Mouse (Mus musculus): ENCODE data around the gene Nrd1. TPM values are rescaled to one million over a fixed set of nuclear protein-coding genes. Genes with fewer than 3 reads are reported as not detected.
A peak's percentile ranks its signal among the peaks of the same experiment; 100 is the strongest.

Nrd1 gene
- 64.2 and 65.8 TPM in 2 replicates for polyA plus RNA-seq (2015; fragmentation: Nextera tagmentation; extraction: Ambion mirVana)

DNA sequence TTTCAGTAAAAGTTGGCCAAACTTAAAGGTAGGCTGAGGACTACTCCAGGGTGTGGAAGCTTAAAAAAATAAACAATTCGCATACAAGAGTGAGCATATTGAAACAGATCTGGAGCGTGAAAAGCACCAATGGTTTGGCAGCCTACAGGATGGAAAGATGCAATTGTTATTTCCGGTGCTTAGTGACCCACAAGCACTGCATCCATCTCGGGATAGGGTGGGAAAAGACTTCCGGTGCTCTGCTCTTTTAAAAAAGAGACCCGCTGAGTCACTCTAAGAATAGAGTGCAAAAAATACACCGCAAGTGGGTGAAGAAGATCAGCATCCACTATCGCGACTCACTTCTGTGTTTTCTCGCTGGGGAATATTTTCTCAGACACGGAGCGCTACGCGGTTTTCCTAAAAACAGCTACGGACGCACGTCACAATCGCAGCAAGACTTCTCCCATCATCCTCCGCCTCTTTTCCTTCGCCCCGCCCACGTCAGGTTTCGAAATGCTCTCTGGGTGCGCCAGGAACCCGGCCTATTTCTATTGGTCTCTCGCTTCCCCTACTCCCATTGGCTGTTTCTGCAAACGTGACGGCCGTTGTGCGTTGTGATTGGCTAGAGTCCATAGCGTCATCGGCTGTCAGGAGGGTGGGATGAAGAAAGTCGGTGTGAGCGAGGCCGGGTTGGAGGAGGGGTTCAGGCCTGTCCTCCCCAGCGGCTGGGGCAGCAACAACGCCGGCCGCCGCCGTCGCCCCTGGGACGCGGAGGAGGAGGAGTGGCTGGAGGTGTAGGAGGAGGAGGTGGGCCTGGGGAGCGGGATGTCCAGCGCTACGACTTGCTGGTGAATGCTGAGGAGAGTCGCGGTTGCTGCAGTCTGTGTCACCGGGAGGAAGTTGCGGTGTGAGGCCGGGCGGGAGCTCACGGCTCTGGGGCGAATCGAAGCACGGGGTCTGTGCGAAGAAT, at the start of gene Nrd1:
Nrd1 (plus strand) TSS at position 657 of the 952 bp plus-strand sequence.
- Histone ChIP-seq H3K4me1 (peaks cover 11% of the 10 kb centered on the region; the same call in 1 of the 2 replicates), H3K9me3 (no peaks in the 10 kb centered on the region), H3K36me3 (no peaks in the 10 kb centered on the region), H3K4me2 (peak within 1 kb of the TSS; percentile 73), H3K27me3 (no peaks in the 10 kb centered on the region), H3K27ac (peak within 1 kb of the TSS; percentile 93), H3K9ac (peak within 1 kb of the TSS; percentile 87), H3K4me3 (peak within 1 kb of the TSS; percentile 82)
- peak; percentile 99 for ATAC-seq (ENCODE audit: borderline replicate concordance, extremely low read depth, low FRiP score, low TSS enrichment)
- 1% methylated on average over 58 of the region's 58 CpGs for WGBS

DNA sequence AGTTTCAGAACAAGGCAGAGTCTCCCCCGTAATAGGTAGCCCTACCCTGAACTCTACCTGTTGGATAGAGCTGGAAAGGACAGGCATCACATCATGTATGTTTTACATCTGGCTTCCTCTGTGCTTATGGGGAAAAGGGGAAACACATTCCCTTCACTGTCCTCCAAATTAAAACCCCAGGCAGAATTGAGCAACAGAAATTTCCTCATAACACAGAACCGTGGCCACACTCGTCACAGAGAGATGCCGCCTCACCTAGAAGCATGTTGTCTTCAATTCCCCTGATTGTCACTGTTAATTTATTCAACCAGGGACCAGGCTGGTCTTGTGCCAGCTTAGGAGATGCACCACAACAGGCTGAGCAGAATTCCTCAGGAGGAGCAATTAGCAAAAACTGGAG, 48.8 kb upstream of the Nrd1 start:
- ATAC-seq (ENCODE audit: borderline replicate concordance, extremely low read depth, low FRiP score, low TSS enrichment) = no peak
- WGBS = 91% methylated on average over 4 of the region's 4 CpGs
- H3K9me3 ChIP-seq = no peaks in the 10 kb centered on the region

DNA sequence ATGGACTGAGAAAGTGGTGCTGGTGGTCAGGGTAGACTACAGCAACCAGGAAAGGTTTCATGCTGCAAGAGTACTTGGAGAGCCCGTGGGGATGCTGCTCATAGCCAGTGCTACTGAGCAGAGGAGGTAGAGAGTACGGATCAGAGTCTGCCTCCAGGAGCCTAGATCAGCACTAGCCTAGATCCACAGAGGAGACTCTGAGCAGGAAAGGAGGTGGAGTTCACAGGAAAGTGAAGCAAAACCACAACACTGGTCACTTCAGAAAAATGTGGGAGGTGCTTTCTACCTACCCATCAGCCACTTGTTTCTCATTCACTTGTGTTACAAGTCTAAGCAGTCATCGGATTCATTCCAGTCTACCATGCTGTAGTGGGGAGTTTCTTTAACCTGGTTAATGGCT, 40.8 kb upstream of the Nrd1 start:
- 84% methylated on average over 3 of the region's 3 CpGs for WGBS
- no peak overlapping the region for H3K9ac ChIP-seq
- H3K9me3 ChIP-seq = no peaks in the 10 kb centered on the region
- no peak overlapping the region for H3K4me3 ChIP-seq
- H3K36me3 ChIP-seq = no peaks in the 10 kb centered on the region
- H3K4me2 ChIP-seq = no peak overlapping the region
- no peaks in the 10 kb centered on the region for H3K4me1 ChIP-seq
- no peaks in the 10 kb centered on the region for H3K27me3 ChIP-seq
- no peak overlapping the region for H3K27ac ChIP-seq
- ATAC-seq (ENCODE audit: borderline replicate concordance, extremely low read depth, low FRiP score, low TSS enrichment) = no peak

More for the DNA sequence above, 48.8 kb upstream of the Nrd1 start:
- no peak overlapping the region for H3K4me2 ChIP-seq
- H3K36me3 ChIP-seq = no peaks in the 10 kb centered on the region
- H3K4me1 ChIP-seq = no peaks in the 10 kb centered on the region
- no peak overlapping the region for H3K27ac ChIP-seq
- H3K27me3 ChIP-seq = no peaks in the 10 kb centered on the region
- H3K9ac ChIP-seq = no peak overlapping the region
- H3K4me3 ChIP-seq = no peak overlapping the region

DNA sequence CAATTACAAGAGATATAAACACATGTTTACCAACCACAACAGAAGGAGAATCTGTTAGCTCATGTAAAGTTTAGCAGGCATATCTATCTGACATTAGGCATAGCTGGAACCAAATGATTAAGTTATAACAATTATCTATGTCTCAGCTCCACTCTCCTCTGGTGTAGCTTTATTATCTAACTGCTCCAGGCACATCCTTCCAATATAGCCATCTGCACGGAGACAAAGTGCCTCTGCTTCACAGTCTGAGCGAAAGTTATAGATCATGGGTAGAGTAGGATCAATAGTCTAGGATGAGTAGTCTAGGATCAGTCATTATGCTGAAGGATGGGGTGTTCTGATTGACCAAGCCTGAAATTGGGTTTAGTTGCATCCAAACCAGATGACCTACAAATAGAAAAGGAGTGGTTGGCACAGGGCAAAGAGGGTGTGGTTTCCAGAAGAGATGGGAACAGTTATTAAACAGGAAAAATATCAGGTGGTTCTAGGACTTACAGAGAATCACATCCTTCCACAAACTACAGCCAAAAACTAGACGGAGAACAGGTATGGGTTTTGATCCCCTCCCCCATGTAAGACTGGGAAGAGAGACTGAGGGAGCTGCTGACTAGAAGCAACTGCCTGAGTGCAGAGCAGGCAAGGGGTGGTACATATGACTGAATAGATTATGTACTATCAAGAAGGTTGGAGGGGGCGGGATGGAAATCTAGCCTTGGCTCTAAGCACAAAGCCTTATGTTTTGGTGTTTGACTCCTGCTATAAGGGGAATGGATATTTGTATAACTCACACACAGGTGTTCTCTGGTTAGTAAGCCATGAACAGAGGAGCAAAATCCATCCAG, 39.6 kb upstream of the Nrd1 start:
- no peaks in the 10 kb centered on the region for H3K9me3 ChIP-seq
- H3K27me3 ChIP-seq = no peaks in the 10 kb centered on the region
- WGBS = 76% methylated on average over 4 of the region's 4 CpGs
- H3K4me1 ChIP-seq = no peaks in the 10 kb centered on the region
- H3K4me3 ChIP-seq = no peak overlapping the region
- no peak overlapping the region for H3K4me2 ChIP-seq
- no peak overlapping the region for H3K27ac ChIP-seq
- H3K9ac ChIP-seq = no peak overlapping the region
- no peaks in the 10 kb centered on the region for H3K36me3 ChIP-seq
- ATAC-seq (ENCODE audit: borderline replicate concordance, extremely low read depth, low FRiP score, low TSS enrichment) = no peak

DNA sequence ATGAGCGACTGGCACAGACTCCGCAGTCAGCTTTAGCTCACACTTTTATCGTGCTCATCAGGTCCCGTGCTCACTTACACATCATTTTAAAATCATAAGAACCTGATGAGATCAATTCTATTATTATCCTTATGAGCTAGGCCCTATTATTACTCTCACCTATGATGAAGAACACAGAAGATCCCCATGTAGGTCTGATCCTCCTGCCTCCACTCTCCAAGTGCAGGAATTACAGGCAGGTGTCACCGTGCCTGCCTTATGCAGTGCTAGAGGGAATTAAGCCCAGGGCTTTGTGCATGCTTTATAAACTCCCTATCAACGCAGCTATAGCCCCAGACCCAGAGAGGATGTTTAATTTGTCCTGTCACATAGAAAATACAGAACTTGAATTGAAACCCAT, 37.4 kb upstream of the Nrd1 start:
- WGBS = 80% methylated on average over 6 of the region's 6 CpGs
- Histone ChIP-seq H3K9me3 (no peaks in the 10 kb centered on the region), H3K4me3 (no peak overlapping the region), H3K27me3 (no peaks in the 10 kb centered on the region), H3K36me3 (no peaks in the 10 kb centered on the region), H3K4me1 (no peaks in the 10 kb centered on the region), H3K27ac (no peak overlapping the region), H3K9ac (no peak overlapping the region), H3K4me2 (no peak overlapping the region)
- ATAC-seq (ENCODE audit: borderline replicate concordance, extremely low read depth, low FRiP score, low TSS enrichment) = no peak

DNA sequence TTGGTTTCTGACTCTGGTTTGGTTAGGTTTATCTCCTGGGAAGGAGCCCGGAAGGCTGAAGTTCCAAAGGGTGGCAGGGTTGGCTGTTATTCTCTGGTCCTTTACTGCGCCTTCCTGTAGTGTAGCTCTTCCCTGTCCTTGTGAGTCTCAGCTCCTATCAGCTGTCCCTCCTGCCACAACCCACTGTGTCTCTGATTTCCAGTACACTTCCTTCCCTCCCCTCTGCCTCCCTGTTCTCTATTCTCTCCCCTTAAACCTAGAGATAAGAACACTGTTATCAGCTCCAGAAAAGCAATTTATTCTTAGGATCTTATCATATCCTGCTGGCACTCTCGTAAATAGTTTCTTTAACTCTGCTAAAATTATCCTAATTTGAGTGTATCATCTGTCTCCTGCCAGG, 30.9 kb upstream of the Nrd1 start:
- Histone ChIP-seq H3K4me1 (no peaks in the 10 kb centered on the region), H3K27ac (no peak overlapping the region), H3K27me3 (no peaks in the 10 kb centered on the region), H3K9ac (no peak overlapping the region), H3K9me3 (no peaks in the 10 kb centered on the region), H3K4me3 (no peak overlapping the region), H3K36me3 (no peaks in the 10 kb centered on the region), H3K4me2 (no peak overlapping the region)
- WGBS = 31% methylated on average over 3 of the region's 3 CpGs
- no peak for ATAC-seq (ENCODE audit: borderline replicate concordance, extremely low read depth, low FRiP score, low TSS enrichment)

DNA sequence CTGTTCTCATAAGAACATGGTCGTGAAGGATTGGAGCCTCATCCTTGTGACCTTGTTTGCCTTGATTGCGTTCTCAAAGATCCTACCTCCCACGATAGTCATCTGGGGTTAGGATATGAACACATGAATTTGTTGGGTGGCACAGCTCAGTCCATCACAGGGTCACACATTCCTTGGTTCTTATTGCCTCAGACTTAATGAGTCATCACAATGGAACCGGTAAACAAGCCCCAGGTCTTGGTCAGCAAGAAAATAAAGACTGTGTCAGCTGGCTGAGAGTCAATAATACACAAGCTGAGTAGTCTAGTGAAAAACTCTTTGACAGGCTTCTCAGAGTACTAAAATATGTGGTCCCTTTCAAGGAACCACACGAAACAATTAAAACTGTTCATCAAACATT, 29.4 kb upstream of the Nrd1 start:
- no peak overlapping the region for H3K4me3 ChIP-seq
- no peaks in the 10 kb centered on the region for H3K36me3 ChIP-seq
- H3K4me2 ChIP-seq = no peak overlapping the region
- WGBS = 55% methylated on average over 5 of the region's 5 CpGs
- H3K27me3 ChIP-seq = no peaks in the 10 kb centered on the region
- no peaks in the 10 kb centered on the region for H3K4me1 ChIP-seq
- no peaks in the 10 kb centered on the region for H3K9me3 ChIP-seq
- H3K9ac ChIP-seq = no peak overlapping the region
- H3K27ac ChIP-seq = no peak overlapping the region
- ATAC-seq (ENCODE audit: borderline replicate concordance, extremely low read depth, low FRiP score, low TSS enrichment) = no peak

DNA sequence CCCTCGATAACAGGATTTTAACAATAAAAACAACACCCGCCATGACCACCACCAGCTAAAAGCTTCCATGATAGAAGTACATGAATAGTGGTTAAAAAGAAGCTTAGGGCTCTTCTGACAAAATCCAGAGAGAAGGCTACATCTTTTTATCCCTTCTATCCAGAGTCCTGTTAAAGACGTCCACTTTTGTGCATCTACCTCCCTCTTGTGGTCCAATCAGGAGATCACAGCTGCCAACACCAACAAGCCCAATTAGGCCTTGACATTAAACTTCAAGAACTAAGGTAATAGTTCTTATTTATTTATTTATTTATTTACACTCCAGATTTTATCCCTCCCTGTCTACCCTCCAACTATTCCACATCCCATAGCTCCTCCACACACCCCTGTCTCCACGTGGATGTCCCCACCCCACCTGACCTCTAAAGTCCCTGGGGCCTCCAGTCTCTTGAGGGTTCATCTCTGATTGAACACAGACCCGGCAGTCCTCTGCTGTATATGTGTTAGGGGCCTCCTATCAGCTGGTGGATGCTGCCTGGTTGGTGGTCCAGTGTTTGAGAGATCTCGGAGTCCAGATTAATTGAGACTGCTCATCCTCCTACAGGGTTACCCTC, 23.9 kb upstream of the Nrd1 start:
- Histone ChIP-seq H3K4me2 (no peak overlapping the region), H3K4me3 (no peak overlapping the region), H3K9ac (no peak overlapping the region), H3K9me3 (no peaks in the 10 kb centered on the region), H3K27ac (no peak overlapping the region), H3K27me3 (no peaks in the 10 kb centered on the region), H3K36me3 (no peaks in the 10 kb centered on the region), H3K4me1 (no peaks in the 10 kb centered on the region)
- 41% methylated on average over 6 of the region's 6 CpGs for WGBS
- no peak for ATAC-seq (ENCODE audit: borderline replicate concordance, extremely low read depth, low FRiP score, low TSS enrichment)

DNA sequence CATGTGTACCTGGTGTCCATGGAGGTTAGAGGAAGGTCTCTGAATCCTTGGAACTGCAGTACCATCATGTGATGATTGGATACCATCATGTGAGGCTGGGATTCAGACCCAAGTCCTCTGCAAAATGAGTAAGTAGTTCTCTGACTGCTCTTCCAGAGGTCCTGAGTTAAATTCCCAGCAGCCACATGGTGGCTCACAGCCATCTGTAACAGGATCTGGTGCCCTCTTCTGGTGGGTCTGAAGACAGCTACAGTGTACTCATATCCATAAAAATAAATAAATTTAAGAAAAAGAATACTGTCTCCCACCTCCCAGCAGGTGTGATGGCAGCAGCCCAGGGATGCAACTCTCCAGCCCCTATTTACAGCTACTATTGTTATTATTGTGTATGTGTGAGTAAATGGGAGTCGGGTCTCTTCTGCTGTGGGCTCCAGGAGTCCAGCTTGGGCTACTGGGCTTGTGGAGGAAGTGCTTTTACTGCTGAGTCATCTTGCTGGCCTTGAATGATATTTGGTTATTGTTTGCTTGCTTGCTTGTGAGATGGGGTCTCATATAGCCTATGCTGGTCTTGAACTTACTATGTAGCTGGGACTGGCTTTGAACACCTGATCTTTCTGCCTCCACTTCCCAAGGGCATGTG, 13.5 kb upstream of the Nrd1 start:
- Histone ChIP-seq H3K4me2 (no peak overlapping the region), H3K9me3 (no peaks in the 10 kb centered on the region), H3K9ac (no peak overlapping the region), H3K27ac (no peak overlapping the region), H3K27me3 (no peaks in the 10 kb centered on the region), H3K4me3 (no peak overlapping the region), H3K4me1 (no peaks in the 10 kb centered on the region), H3K36me3 (no peaks in the 10 kb centered on the region)
- ATAC-seq (ENCODE audit: borderline replicate concordance, extremely low read depth, low FRiP score, low TSS enrichment) = no peak
- WGBS = 86% methylated on average over 1 of the region's 1 CpGs

DNA sequence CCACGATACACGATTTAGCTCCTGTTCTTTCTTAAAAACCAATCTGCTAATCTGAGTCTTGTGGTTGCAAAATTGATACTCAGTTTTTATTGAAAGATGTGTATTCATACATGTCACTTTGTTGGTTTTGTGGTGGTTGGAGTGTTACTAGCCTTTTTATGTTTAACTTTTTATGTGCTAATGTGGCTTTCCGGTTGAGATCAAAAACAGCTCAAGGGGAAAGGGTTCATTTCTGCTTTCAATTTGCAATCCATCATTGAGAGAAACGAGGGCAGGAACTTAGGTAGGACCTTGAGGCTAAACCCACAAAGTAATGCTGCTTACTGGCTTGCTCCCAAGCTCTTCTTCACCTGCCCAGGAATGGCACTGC, 13.0 kb upstream of the Nrd1 start:
- Histone ChIP-seq H3K27me3 (no peaks in the 10 kb centered on the region), H3K36me3 (no peaks in the 10 kb centered on the region), H3K4me3 (no peak overlapping the region), H3K4me2 (no peak overlapping the region), H3K9ac (no peak overlapping the region), H3K4me1 (no peaks in the 10 kb centered on the region), H3K27ac (no peak overlapping the region), H3K9me3 (no peaks in the 10 kb centered on the region)
- no peak for ATAC-seq (ENCODE audit: borderline replicate concordance, extremely low read depth, low FRiP score, low TSS enrichment)
- 66% methylated on average over 4 of the region's 4 CpGs for WGBS

DNA sequence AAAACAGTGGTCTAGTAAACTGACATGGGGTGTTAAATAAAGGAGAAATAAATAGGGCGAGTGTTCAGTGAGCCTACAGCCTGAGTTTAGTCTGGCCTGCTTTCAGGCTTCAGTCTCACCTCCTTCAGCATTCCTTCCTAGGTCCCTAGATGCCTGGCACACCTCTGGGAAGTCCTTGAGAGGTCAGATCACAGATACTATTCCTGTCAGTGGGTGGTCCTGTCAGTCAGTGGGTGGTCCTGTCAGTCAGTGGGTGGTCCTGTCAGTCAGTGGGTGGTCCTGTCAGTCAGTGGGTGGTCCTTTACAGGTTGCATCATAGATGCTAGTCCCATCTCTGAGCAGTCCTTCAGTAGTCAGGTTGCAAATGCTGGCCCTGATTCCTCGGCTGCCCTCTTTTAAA, 11.0 kb upstream of the Nrd1 start:
- Histone ChIP-seq H3K4me1 (no peaks in the 10 kb centered on the region), H3K36me3 (no peaks in the 10 kb centered on the region), H3K4me2 (no peak overlapping the region), H3K4me3 (no peak overlapping the region), H3K9ac (no peak overlapping the region), H3K27me3 (no peaks in the 10 kb centered on the region), H3K27ac (no peak overlapping the region), H3K9me3 (no peaks in the 10 kb centered on the region)
- WGBS = 47% methylated on average over 2 of the region's 2 CpGs
- no peak for ATAC-seq (ENCODE audit: borderline replicate concordance, extremely low read depth, low FRiP score, low TSS enrichment)
